Mouse (Mus musculus): ENCODE data around the gene Fzd5. TPM values are rescaled to one million over a fixed set of nuclear protein-coding genes. Genes with fewer than 3 reads are reported as not detected.

Fzd5 gene
- 1.8 and 1.9 TPM in 2 replicates for polyA plus RNA-seq (2015; fragmentation: Nextera tagmentation; extraction: Ambion mirVana)

DNA sequence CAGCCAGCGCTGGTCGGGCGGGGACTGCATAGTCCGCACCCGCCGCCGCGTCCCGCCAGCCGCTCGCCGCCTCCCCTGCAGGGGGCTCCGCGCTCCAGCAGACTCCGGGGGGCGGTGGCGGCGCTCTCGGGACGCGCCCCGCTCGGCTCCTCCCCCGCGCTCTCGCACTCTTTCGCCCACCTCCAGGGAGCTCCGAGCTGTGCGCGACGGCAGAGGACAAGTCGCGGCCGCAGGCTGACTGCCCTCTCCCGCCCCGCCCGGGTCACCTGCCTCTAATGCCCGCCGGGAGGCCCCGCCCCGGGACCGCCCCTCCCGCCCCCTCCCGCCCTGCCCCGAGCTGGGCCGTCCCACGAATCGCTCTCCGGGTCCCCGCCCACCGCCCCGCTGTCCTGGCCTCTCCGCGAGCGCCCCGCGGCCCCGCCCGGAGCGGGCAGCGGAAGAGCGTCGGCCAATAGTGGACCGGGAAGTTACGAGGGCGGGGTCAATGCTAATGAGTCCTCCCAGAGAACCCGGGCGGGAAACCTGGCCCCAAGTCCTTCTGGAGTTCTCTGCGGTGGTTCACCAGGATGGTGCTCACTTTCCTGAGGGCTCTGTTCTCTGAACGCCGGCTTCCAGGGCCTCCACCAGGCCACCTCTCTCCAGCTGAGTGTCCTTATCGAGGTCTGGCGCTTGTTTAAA lies at the start of gene Fzd5:
TSS of gene Fzd5 (minus strand) at position 250 of the 678 bp plus-strand sequence.
- 1% methylated on average over 73 of the region's 73 CpGs for WGBS

DNA sequence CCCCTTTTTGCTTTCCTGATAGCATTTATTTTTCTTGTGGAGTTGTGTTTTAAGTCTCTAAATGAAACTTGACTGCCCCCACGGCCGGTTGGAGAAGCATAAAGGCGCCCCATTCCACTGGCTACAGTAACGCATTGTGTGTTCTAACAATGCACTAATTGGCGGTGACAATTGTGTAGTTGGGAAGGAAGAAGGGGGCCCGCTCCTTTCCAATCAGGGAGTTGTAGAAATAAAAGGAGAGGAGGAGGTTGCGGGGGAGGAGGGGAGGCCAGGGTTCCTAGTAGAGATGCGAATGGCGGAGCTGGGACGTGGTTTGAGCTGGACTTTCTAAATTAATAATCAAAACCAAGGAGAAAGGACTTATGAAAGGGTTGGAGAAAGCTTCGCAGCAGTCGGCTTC lies 42.3 kb upstream of the Fzd5 start:
- Histone ChIP-seq H3K27ac (ENCODE audit: low read length) (no peak overlapping the region), H3K4me3 (ENCODE audit: low read length) (no peak overlapping the region), H3K27me3 (ENCODE audit: control insufficient read depth, insufficient read depth, low read length) (no peaks in the 10 kb centered on the region; the same call in 1 of the 2 replicates), H3K36me3 (ENCODE audit: control insufficient read depth, insufficient read depth) (no peaks in the 10 kb centered on the region), H3K4me2 (ENCODE audit: low read depth, low read length) (no peak overlapping the region), H3K4me1 (ENCODE audit: control insufficient read depth, insufficient read depth, low read length) (no peaks in the 10 kb centered on the region), H3K9ac (ENCODE audit: low read length) (no peak overlapping the region), H3K9me3 (replicated peaks; ENCODE audit: control insufficient read depth, low read length) (no peaks in the 10 kb centered on the region)
- no peak for ATAC-seq (replicated peaks; ENCODE audit: extremely low read depth, insufficient read depth, low FRiP score)
- WGBS: 75% methylated on average over 12 of the region's 12 CpGs

More for the DNA sequence above, at the start of gene Fzd5:
- no peaks in the 10 kb centered on the region for H3K9me3 ChIP-seq (replicated peaks; ENCODE audit: control insufficient read depth, low read length)
- H3K27me3 ChIP-seq (ENCODE audit: control insufficient read depth, insufficient read depth, low read length): peaks cover 6% of the 10 kb centered on the region
- H3K27ac ChIP-seq (ENCODE audit: low read length): peak within 1 kb of the TSS; percentile 91
- ATAC-seq (replicated peaks; ENCODE audit: extremely low read depth, insufficient read depth, low FRiP score): peak; percentile 91
- H3K36me3 ChIP-seq (ENCODE audit: control insufficient read depth, insufficient read depth): no peaks in the 10 kb centered on the region
- peaks cover 32% of the 10 kb centered on the region for H3K4me1 ChIP-seq (ENCODE audit: control insufficient read depth, insufficient read depth, low read length)
- H3K9ac ChIP-seq (ENCODE audit: low read length): peak within 1 kb of the TSS; percentile 89
- peak within 1 kb of the TSS; percentile 98 for H3K4me2 ChIP-seq (ENCODE audit: low read depth, low read length)
- peak within 1 kb of the TSS; percentile 88 for H3K4me3 ChIP-seq (ENCODE audit: low read length)

DNA sequence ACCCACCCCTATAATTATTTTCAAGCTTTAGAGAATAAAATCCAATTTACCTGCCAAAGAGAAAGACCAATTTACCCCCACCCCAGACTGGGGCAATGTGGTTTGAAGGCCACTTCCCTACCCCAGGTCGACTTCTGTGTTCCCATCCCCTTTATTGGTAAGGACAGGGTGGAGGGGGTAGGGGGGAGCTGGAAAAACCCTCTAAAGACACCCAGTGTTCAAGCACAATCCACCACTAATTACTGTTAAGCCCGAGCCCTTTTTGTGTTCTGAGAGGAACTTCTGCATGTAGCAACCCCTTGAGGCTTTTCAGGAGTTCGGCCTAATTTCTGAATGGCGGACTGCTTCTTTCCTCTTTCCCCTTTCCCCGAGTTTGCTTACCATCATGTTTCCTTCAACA lies 41.9 kb upstream of the Fzd5 start:
- ATAC-seq (replicated peaks; ENCODE audit: extremely low read depth, insufficient read depth, low FRiP score): no peak
- 76% methylated on average over 5 of the region's 5 CpGs for WGBS
- no peaks in the 10 kb centered on the region for H3K36me3 ChIP-seq (ENCODE audit: control insufficient read depth, insufficient read depth)
- no peak overlapping the region for H3K4me3 ChIP-seq (ENCODE audit: low read length)
- H3K27me3 ChIP-seq (ENCODE audit: control insufficient read depth, insufficient read depth, low read length): no peaks in the 10 kb centered on the region; the same call in 1 of the 2 replicates
- no peaks in the 10 kb centered on the region for H3K4me1 ChIP-seq (ENCODE audit: control insufficient read depth, insufficient read depth, low read length)
- H3K27ac ChIP-seq (ENCODE audit: low read length): no peak overlapping the region
- H3K4me2 ChIP-seq (ENCODE audit: low read depth, low read length): no peak overlapping the region
- no peak overlapping the region for H3K9ac ChIP-seq (ENCODE audit: low read length)
- no peaks in the 10 kb centered on the region for H3K9me3 ChIP-seq (replicated peaks; ENCODE audit: control insufficient read depth, low read length)

DNA sequence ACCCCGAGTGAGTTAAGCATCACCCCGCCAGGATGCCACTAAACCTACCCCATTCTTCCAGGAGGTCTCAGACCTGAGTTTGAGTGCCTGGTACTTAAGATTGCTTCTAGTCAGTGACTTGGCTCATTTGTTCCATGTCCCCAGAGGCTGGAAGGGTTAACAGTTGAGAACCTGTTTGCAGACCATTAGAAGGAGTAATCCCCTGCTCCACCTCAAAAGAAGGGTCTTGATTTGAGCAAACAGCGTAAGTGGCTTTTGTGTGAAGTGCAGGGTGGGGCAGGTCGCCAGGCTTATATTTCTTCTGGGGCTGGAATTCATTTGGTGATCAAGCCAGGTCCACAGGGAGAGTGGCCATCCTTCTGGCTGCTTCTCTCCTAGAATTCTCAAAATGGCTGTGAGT lies 35.8 kb upstream of the Fzd5 start:
- no peak overlapping the region for H3K27ac ChIP-seq (ENCODE audit: low read length)
- H3K9ac ChIP-seq (ENCODE audit: low read length): no peak overlapping the region
- H3K4me2 ChIP-seq (ENCODE audit: low read depth, low read length): no peak overlapping the region
- H3K4me3 ChIP-seq (ENCODE audit: low read length): no peak overlapping the region
- no peaks in the 10 kb centered on the region for H3K4me1 ChIP-seq (ENCODE audit: control insufficient read depth, insufficient read depth, low read length)
- 79% methylated on average over 4 of the region's 4 CpGs for WGBS
- H3K9me3 ChIP-seq (replicated peaks; ENCODE audit: control insufficient read depth, low read length): no peaks in the 10 kb centered on the region
- no peak for ATAC-seq (replicated peaks; ENCODE audit: extremely low read depth, insufficient read depth, low FRiP score)
- no peaks in the 10 kb centered on the region for H3K36me3 ChIP-seq (ENCODE audit: control insufficient read depth, insufficient read depth)
- no peaks in the 10 kb centered on the region; the same call in 1 of the 2 replicates for H3K27me3 ChIP-seq (ENCODE audit: control insufficient read depth, insufficient read depth, low read length)

DNA sequence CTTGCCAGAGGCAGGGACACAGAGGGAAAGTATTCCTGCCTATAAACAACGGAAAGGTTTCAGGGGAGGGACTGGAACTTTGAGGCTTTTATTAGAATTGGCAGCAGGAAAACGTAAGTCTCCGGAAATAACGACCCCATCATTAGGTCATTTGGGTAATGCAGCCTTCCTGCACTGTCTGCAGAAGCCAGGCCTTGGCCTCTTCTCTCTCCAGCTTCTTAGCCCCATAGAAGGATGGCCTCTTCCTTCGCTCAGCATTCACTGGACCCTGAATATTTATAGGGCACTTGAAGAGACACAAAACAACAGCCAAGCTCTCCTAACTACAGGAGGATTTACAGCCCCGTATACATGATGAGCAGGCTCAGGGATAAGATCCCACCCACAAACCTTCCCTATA lies 32.6 kb upstream of the Fzd5 start:
- Histone ChIP-seq H3K4me3 (ENCODE audit: low read length) (no peak overlapping the region), H3K4me2 (ENCODE audit: low read depth, low read length) (no peak overlapping the region), H3K36me3 (ENCODE audit: control insufficient read depth, insufficient read depth) (no peaks in the 10 kb centered on the region), H3K9ac (ENCODE audit: low read length) (no peak overlapping the region), H3K27me3 (ENCODE audit: control insufficient read depth, insufficient read depth, low read length) (no peaks in the 10 kb centered on the region), H3K9me3 (replicated peaks; ENCODE audit: control insufficient read depth, low read length) (no peaks in the 10 kb centered on the region), H3K27ac (ENCODE audit: low read length) (no peak overlapping the region), H3K4me1 (ENCODE audit: control insufficient read depth, insufficient read depth, low read length) (no peaks in the 10 kb centered on the region)
- ATAC-seq (replicated peaks; ENCODE audit: extremely low read depth, insufficient read depth, low FRiP score): no peak
- 41% methylated on average over 6 of the region's 6 CpGs for WGBS

DNA sequence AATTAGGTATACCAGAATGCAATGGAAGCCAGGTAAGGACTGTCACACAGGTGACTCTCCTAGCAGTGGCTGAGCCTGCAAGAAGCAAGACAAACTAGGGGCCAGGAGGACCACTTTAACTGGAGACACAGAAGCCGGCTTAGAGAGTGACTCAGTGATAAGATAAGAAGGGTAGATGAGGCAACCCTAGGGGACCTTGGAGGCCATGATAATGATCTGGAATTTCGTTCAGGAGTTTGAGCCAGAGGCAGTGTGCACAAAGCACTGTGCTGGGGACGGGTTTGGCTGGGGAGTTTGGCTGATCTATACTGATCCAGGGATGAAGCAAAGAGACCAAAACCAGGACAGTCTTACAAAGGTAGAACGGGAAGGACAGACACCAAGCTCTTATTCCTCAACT lies 24.1 kb upstream of the Fzd5 start:
- ATAC-seq (replicated peaks; ENCODE audit: extremely low read depth, insufficient read depth, low FRiP score): no peak
- Histone ChIP-seq H3K27ac (ENCODE audit: low read length) (no peak overlapping the region), H3K9ac (ENCODE audit: low read length) (no peak overlapping the region), H3K4me3 (ENCODE audit: low read length) (no peak overlapping the region), H3K27me3 (ENCODE audit: control insufficient read depth, insufficient read depth, low read length) (no peaks in the 10 kb centered on the region), H3K9me3 (replicated peaks; ENCODE audit: control insufficient read depth, low read length) (no peaks in the 10 kb centered on the region), H3K4me1 (ENCODE audit: control insufficient read depth, insufficient read depth, low read length) (no peaks in the 10 kb centered on the region), H3K36me3 (ENCODE audit: control insufficient read depth, insufficient read depth) (no peaks in the 10 kb centered on the region), H3K4me2 (ENCODE audit: low read depth, low read length) (no peak overlapping the region)
- 40% methylated on average over 4 of the region's 4 CpGs for WGBS

DNA sequence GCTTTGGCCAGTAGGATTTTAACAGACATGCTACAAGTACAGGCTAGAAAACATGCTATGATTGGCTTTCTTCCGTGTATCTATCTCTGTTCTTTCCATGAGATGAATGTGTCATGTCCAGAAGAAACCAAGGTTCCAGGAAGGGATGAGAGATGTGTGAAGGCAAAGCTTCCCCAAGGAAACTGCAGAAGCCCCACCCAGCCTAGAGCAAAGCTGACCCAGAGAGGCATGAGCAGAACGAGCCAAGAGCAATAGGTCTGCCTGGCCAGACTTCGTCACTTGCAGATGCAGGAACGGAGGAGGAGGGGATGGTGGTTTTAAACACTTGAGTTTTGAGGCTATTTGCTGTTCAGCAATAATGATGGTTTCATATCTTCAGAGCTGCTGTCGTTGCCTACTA lies 20.2 kb upstream of the Fzd5 start:
- H3K27ac ChIP-seq (ENCODE audit: low read length): no peak overlapping the region
- H3K4me3 ChIP-seq (ENCODE audit: low read length): no peak overlapping the region
- ATAC-seq (replicated peaks; ENCODE audit: extremely low read depth, insufficient read depth, low FRiP score): no peak
- no peaks in the 10 kb centered on the region for H3K27me3 ChIP-seq (ENCODE audit: control insufficient read depth, insufficient read depth, low read length)
- no peak overlapping the region for H3K4me2 ChIP-seq (ENCODE audit: low read depth, low read length)
- 62% methylated on average over 5 of the region's 5 CpGs for WGBS
- H3K9ac ChIP-seq (ENCODE audit: low read length): no peak overlapping the region
- H3K9me3 ChIP-seq (replicated peaks; ENCODE audit: control insufficient read depth, low read length): no peaks in the 10 kb centered on the region
- H3K4me1 ChIP-seq (ENCODE audit: control insufficient read depth, insufficient read depth, low read length): peaks cover 5% of the 10 kb centered on the region; the same call in 1 of the 2 replicates
- no peaks in the 10 kb centered on the region for H3K36me3 ChIP-seq (ENCODE audit: control insufficient read depth, insufficient read depth)

DNA sequence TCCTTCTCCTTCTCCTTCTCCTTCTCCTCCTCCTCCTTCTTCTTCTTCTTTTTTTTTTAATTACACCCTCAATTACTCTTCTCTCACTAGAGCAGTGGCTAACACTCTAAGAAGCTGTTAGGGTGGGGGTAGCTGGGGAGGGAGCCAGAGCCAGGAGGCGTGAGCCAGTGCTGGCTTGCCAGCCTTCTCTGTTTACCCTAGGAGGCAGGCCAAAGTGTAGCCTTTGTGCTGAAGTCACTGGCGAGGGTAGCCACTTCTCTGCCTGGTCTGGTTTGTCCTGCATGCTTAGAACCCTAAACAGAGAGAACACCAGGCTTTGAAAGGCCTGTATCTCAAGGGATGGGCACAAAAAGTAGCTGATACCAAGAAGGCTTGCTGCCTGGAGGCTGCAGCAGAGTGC lies 19.7 kb upstream of the Fzd5 start:
- WGBS: 32% methylated on average over 2 of the region's 2 CpGs
- no peak overlapping the region for H3K27ac ChIP-seq (ENCODE audit: low read length)
- no peak overlapping the region for H3K9ac ChIP-seq (ENCODE audit: low read length)
- no peaks in the 10 kb centered on the region for H3K9me3 ChIP-seq (replicated peaks; ENCODE audit: control insufficient read depth, low read length)
- H3K27me3 ChIP-seq (ENCODE audit: control insufficient read depth, insufficient read depth, low read length): no peaks in the 10 kb centered on the region
- no peak overlapping the region for H3K4me2 ChIP-seq (ENCODE audit: low read depth, low read length)
- ATAC-seq (replicated peaks; ENCODE audit: extremely low read depth, insufficient read depth, low FRiP score): no peak
- H3K4me1 ChIP-seq (ENCODE audit: control insufficient read depth, insufficient read depth, low read length): peaks cover 5% of the 10 kb centered on the region; the same call in 1 of the 2 replicates
- no peak overlapping the region for H3K4me3 ChIP-seq (ENCODE audit: low read length)
- no peaks in the 10 kb centered on the region for H3K36me3 ChIP-seq (ENCODE audit: control insufficient read depth, insufficient read depth)

DNA sequence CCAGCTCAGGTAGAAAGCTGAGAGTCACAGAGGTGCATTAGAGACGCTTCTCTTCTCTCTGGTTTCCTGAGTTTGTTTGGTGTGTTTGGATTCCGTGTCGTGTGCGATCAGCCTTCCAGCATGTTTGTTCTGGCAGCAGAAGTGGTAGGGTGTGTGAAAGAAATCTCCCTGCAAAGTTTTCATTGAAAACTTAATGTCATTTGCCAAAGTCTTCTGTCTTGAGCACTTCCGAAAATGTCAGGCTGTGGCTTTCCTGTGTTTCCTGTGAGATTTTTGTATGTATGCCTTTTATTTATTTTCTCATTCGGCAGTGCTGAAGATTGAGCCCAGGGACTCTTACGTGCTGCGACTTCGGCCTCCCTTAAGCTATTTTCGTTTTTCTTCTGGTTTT lies 19.1 kb upstream of the Fzd5 start:
- H3K4me2 ChIP-seq (ENCODE audit: low read depth, low read length): peak overlapping the region; percentile 33
- WGBS: 45% methylated on average over 10 of the region's 10 CpGs
- H3K27me3 ChIP-seq (ENCODE audit: control insufficient read depth, insufficient read depth, low read length): no peaks in the 10 kb centered on the region
- peaks cover 5% of the 10 kb centered on the region; the same call in 1 of the 2 replicates for H3K4me1 ChIP-seq (ENCODE audit: control insufficient read depth, insufficient read depth, low read length)
- no peak overlapping the region for H3K4me3 ChIP-seq (ENCODE audit: low read length)
- no peak overlapping the region for H3K9ac ChIP-seq (ENCODE audit: low read length)
- 0 out of 2 replicates have a peak overlapping the region, but pooled peaks have one; percentile 1 for H3K27ac ChIP-seq (ENCODE audit: low read length)
- ATAC-seq (replicated peaks; ENCODE audit: extremely low read depth, insufficient read depth, low FRiP score): no peak
- H3K9me3 ChIP-seq (replicated peaks; ENCODE audit: control insufficient read depth, low read length): no peaks in the 10 kb centered on the region
- H3K36me3 ChIP-seq (ENCODE audit: control insufficient read depth, insufficient read depth): no peaks in the 10 kb centered on the region
